Mouse (Mus musculus) brain, embryonic 14.5 days (tissue): ENCODE measurements at regions not wholly inside any gene's neighbourhood (a gene's known extent, or its start where the extent isn't known, plus 50 kb on each side); places are given as distances from the start of the nearest gene placed in this dataset.

Source experiments
- DNase-seq: peaks from one replicate; pipeline ENCODE4 v3.0.0-alpha.2; 2011; ENCODE audit warnings: low read depth
- CTCF ChIP-seq: fragments of 200-500 bp; IDR thresholded peaks from 2 replicates; pipeline ENCODE4 v1.5.1; 2012; ENCODE audit warnings: inconsistent platforms, mild to moderate bottlenecking, moderate library complexity, borderline replicate concordance; ENCODE audit not compliant: insufficient read depth, insufficient read length; ENCODE audit errors: extremely low read depth
- POLR2A ChIP-seq: fragments of 200-500 bp; IDR thresholded peaks from 2 replicates; pipeline ENCODE4 v1.6.1; 2012; ENCODE audit warnings: mild to moderate bottlenecking, inconsistent platforms, borderline replicate concordance; ENCODE audit not compliant: poor library complexity, insufficient read depth, insufficient read length, severe bottlenecking; ENCODE audit errors: extremely low read depth

- TF ChIP-seq CTCF (no peak), POLR2A (no peak)
- DNase-seq: no peak
Measured at GRCm38 (mm10) chr6:51785615-51786014, 226.7 kb downstream of the Skap2 start.

- DNase-seq: no peak
- TF ChIP-seq POLR2A (no peak), CTCF (no peak)
Measured at GRCm38 (mm10) chr6:51786836-51787235, 225.5 kb downstream of the Skap2 start.

GRCm38 (mm10) chr6:51788156-51788555, 224.2 kb downstream of the Skap2 start:
- no peak for DNase-seq
- TF ChIP-seq CTCF (no peak), POLR2A (no peak)

DNA sequence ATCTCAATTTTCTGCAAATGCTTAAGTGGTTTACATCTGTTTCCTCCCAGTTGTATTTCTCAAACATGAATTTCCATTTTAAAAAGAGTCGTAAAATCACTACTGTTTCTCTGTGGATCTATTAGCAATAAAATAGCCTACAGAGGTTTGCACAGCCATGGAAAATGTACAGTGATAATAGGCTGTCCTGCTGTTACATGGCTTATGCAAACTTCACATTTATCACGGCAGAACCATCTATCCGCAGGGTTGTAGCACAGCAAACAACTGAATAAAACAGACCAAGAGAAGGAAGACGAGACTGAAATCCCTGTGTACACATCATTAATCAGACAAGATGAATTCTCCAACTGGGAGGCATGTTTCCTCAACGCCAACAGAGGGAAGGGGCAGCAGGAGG, 222.1 kb downstream of the Skap2 start:
- TF ChIP-seq POLR2A: no peak
- TF ChIP-seq CTCF: no peak
- peak; percentile 38 for DNase-seq

DNA sequence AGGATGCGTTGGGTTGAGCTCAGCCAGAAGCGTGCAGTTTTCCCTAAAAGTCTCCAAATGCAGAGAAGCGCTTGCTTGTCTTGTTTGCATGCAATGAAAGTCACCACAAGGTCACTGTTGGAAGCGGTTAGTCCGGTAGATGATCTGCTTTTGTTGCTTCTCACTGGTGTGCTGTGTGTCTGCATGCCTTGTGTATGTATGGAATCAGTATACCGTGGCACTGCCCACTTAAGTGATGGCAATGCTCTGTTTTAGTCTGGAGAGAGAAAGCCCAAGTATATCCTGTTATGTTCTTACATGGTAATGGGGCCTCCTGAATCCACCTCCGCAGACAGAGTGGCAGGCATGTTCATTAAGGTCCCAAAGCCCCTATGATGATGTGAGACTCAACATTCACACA, 221.7 kb downstream of the Skap2 start:
- no peak for TF ChIP-seq CTCF
- no peak for TF ChIP-seq POLR2A
- DNase-seq: no peak

- DNase-seq: no peak
- TF ChIP-seq POLR2A: no peak
- peak; percentile 53 for TF ChIP-seq CTCF
Measured at GRCm38 (mm10) chr6:51795300-51795699, 217.0 kb downstream of the Skap2 start.

- TF ChIP-seq CTCF (no peak), POLR2A (no peak)
- DNase-seq: no peak
Measured at GRCm38 (mm10) chr6:51798577-51799240, 213.6 kb downstream of the Skap2 start.

GRCm38 (mm10) chr6:51805656-51806055, 206.7 kb downstream of the Skap2 start:
- no peak for DNase-seq
- TF ChIP-seq CTCF (no peak), POLR2A (no peak)
